9 mouse cellular contexts compared by ENCODE assay signal in the genomic region with DNA sequence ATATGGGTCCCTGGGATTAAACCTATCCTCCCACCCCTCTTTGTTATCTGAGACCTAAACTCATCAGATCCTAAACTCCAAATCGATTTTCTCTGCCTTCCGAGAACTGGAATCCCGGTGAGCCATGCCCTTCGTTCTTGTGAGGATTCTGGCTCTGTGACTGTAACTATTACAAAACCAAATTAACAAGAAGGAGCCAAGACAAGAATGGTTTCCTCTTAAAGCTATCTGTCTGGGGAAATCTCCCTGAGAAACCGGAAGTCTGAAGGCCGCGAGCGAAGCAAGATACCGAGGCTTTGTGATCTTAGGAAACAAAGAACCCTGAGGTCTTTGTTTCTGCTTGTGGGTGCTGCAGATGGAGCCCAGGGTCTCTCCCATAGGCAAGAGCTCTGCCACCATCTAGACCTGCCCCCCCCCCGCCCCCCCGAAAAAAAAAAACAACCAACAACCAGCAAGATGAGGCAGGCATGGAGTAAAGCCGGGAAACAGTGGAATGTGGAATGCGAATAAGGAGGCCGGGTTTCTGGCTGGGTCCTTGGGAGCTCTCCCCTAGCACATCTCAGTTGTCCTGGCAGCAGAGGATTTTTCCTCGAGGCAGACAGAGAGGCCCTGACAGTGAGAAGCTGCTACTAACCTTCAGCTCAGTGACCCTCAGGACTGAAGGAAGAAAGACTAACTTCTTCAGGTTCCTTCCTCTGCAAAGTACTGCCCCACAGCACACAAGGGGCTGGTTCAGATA. TPM values are rescaled to one million over a fixed set of nuclear protein-coding genes. Genes with fewer than 3 reads are reported as not detected.
A peak's percentile ranks its signal among the peaks of the same experiment; 100 is the strongest.
DNase-seq lines count a peak whose midpoint lies in the region; ATAC-seq lines count a peak whose summit lies in the region.
"Had no signal": no experiment of that assay in that cellular context is flagged by ENCODE, and none has a peak within 500 bp of the region (broad histone marks: within the 10 kb centered on the region; RNA-seq: fewer than 3 reads in every experiment).

No protein-coding gene starts in this region.

- ATAC-seq in kidney, embryonic 14.5 days (ENCODE audit: low FRiP score, low TSS enrichment) = no peak
- ATAC-seq in hindbrain, embryonic 14.5 days (ENCODE audit: low FRiP score) = no peak

- no peaks in the 10 kb centered on the region for H3K9me3 ChIP-seq in kidney, embryonic 14.5 days (ENCODE audit: control insufficient read depth, low read length)
- H3K9me3 ChIP-seq in hindbrain, embryonic 14.5 days (ENCODE audit: control insufficient read depth, low read length) = no peaks in the 10 kb centered on the region
- H3K9me3 ChIP-seq in midbrain, embryonic 10.5 days (replicated peaks) = peaks cover 5% of the 10 kb centered on the region; the same call in 1 of the 2 replicates

- H3K9ac ChIP-seq in kidney, embryonic 14.5 days (ENCODE audit: low read depth, low read length) = no peak overlapping the region
- 0 out of 2 replicates have a peak overlapping the region, but pooled peaks have one; percentile 40 for H3K9ac ChIP-seq in hindbrain, embryonic 14.5 days

- no peaks in the 10 kb centered on the region for H3K27me3 ChIP-seq in kidney, embryonic 14.5 days (ENCODE audit: control insufficient read depth, insufficient read depth, low read length)
- H3K27me3 ChIP-seq in hindbrain, embryonic 14.5 days (ENCODE audit: control insufficient read depth, insufficient read depth, low read length) = peaks cover 3% of the 10 kb centered on the region; the same call in 1 of the 2 replicates
- H3K27me3 ChIP-seq in midbrain, embryonic 10.5 days (ENCODE audit: low read depth, poor library complexity, severe bottlenecking) = no peaks in the 10 kb centered on the region

- H3K36me3 ChIP-seq in kidney, embryonic 14.5 days (ENCODE audit: control insufficient read depth, insufficient read depth, low read length) = no peaks in the 10 kb centered on the region
- no peaks in the 10 kb centered on the region for H3K36me3 ChIP-seq in hindbrain, embryonic 14.5 days (replicated peaks; ENCODE audit: control insufficient read depth, insufficient read depth)
- peaks cover 10% of the 10 kb centered on the region for H3K36me3 ChIP-seq in midbrain, embryonic 10.5 days

- WGBS in kidney, embryonic 14.5 days = 32% methylated on average over 15 of the region's 15 CpGs
- 30% methylated on average over 15 of the region's 15 CpGs for WGBS in hindbrain, embryonic 14.5 days
- WGBS in midbrain, embryonic 10.5 days = 31% methylated on average over 15 of the region's 15 CpGs

- 0 out of 2 replicates have a peak overlapping the region, but pooled peaks have one; percentile 5 for H3K4me2 ChIP-seq in kidney, embryonic 14.5 days (replicated peaks; ENCODE audit: low read depth, low read length)
- no peak overlapping the region for H3K4me2 ChIP-seq in hindbrain, embryonic 14.5 days (replicated peaks)

- DNase-seq in kidney, adult 11 months = no peak
- peak; percentile 29 for DNase-seq in adipocyte (ENCODE audit: low spot score)
- DNase-seq in hindbrain, embryonic 14.5 days (ENCODE audit: low spot score) = no peak
- DNase-seq in midbrain, embryonic 10.5 days (ENCODE audit: low spot score) = peak; percentile 37
- DNase-seq in frontal cortex, postnatal 10 days (ENCODE audit: low spot score in 2 of 2) = no peak
- DNase-seq in frontal cortex, postnatal 14 days (ENCODE audit: low spot score in 2 of 2) = no peak
- no peak for DNase-seq in spleen, postnatal 14 days (ENCODE audit: low spot score in 2 of 2)

- peak overlapping the region; percentile 39; the same call in 1 of the 2 replicates for H3K27ac ChIP-seq in kidney, embryonic 14.5 days (ENCODE audit: low read depth, low read length)
- H3K27ac ChIP-seq in hindbrain, embryonic 14.5 days = peak overlapping the region; percentile 72
- H3K27ac ChIP-seq in midbrain, embryonic 10.5 days (replicated peaks) = peak overlapping the region; percentile 87
- H3K27ac ChIP-seq: macrophage had no signal

- H3K4me3 ChIP-seq in kidney, embryonic 14.5 days (ENCODE audit: low read length) = no peak overlapping the region
- H3K4me3 ChIP-seq in hindbrain, embryonic 14.5 days (replicated peaks; ENCODE audit: low read length) = no peak overlapping the region
- 0 out of 2 replicates have a peak overlapping the region, but pooled peaks have one; percentile 18 for H3K4me3 ChIP-seq in midbrain, embryonic 10.5 days

- H3K4me1 ChIP-seq in kidney, embryonic 14.5 days (ENCODE audit: control insufficient read depth, insufficient read depth, low read length) = peaks cover 21% of the 10 kb centered on the region
- H3K4me1 ChIP-seq in hindbrain, embryonic 14.5 days (replicated peaks; ENCODE audit: control insufficient read depth, insufficient read depth, low read length) = peaks cover 53% of the 10 kb centered on the region
- H3K4me1 ChIP-seq in midbrain, embryonic 10.5 days = peaks cover 63% of the 10 kb centered on the region

RNA-seq across cellular contexts. Expression of a gene that starts 2.3 kb away (rescaled TPM):
- 17.5 and 21.4 TPM in 2 replicates for polyA plus RNA-seq in kidney, embryonic 14.5 days (2014; fragmentation: Nextera tagmentation; extraction: Ambion mirVana)
- polyA plus RNA-seq in hindbrain, embryonic 14.5 days (2014; fragmentation: Nextera tagmentation; extraction: Ambion mirVana) = 4.4 and 5.4 TPM in 2 replicates
- polyA plus RNA-seq in midbrain, embryonic 10.5 days (2016; fragmentation: Nextera tagmentation; extraction: Ambion mirVana) = 8.7 and 9.0 TPM in 2 replicates

RNA-seq across cellular contexts. Expression of a gene that starts 7.3 kb away (rescaled TPM):
- 0.29 and 0.47 TPM in 2 replicates for polyA plus RNA-seq in kidney, embryonic 14.5 days (2014; fragmentation: Nextera tagmentation; extraction: Ambion mirVana)
- polyA plus RNA-seq in hindbrain, embryonic 14.5 days (2014; fragmentation: Nextera tagmentation; extraction: Ambion mirVana) = 7.6 and 7.8 TPM in 2 replicates
- 1.3 TPM in 2 replicates for polyA plus RNA-seq in midbrain, embryonic 10.5 days (2016; fragmentation: Nextera tagmentation; extraction: Ambion mirVana)
- polyA plus RNA-seq: macrophage had no signal

RNA-seq across cellular contexts. Expression of a gene that starts 30.7 kb away (rescaled TPM):
- 0.51 and 0.74 TPM in 2 replicates for polyA plus RNA-seq in kidney, embryonic 14.5 days (2014; fragmentation: Nextera tagmentation; extraction: Ambion mirVana)
- 52.1 and 63.2 TPM in 2 replicates for polyA plus RNA-seq in hindbrain, embryonic 14.5 days (2014; fragmentation: Nextera tagmentation; extraction: Ambion mirVana)
- polyA plus RNA-seq in midbrain, embryonic 10.5 days (2016; fragmentation: Nextera tagmentation; extraction: Ambion mirVana) = 9.8 and 17.4 TPM in 2 replicates
- polyA plus RNA-seq: macrophage had no signal

RNA-seq across cellular contexts. Expression of a gene that starts 37.5 kb away (rescaled TPM):
- 103 and 115 TPM in 2 replicates for polyA plus RNA-seq in kidney, embryonic 14.5 days (2014; fragmentation: Nextera tagmentation; extraction: Ambion mirVana)
- polyA plus RNA-seq in hindbrain, embryonic 14.5 days (2014; fragmentation: Nextera tagmentation; extraction: Ambion mirVana) = 123 and 129 TPM in 2 replicates
- polyA plus RNA-seq in midbrain, embryonic 10.5 days (2016; fragmentation: Nextera tagmentation; extraction: Ambion mirVana) = 135 and 142 TPM in 2 replicates

RNA-seq across cellular contexts. Expression of a gene that starts 45.7 kb away (rescaled TPM):
- polyA plus RNA-seq in kidney, embryonic 14.5 days (2014; fragmentation: Nextera tagmentation; extraction: Ambion mirVana) = 2.5 and 5.5 TPM in 2 replicates
- polyA plus RNA-seq in hindbrain, embryonic 14.5 days (2014; fragmentation: Nextera tagmentation; extraction: Ambion mirVana) = 96.1 and 96.4 TPM in 2 replicates
- 4.1 and 11.7 TPM in 2 replicates for polyA plus RNA-seq in midbrain, embryonic 10.5 days (2016; fragmentation: Nextera tagmentation; extraction: Ambion mirVana)
- polyA plus RNA-seq: macrophage had no signal

Comparison
In these comparisons a context has a peak if more than half of its experiments do, and no peak if none do; other contexts are left out.
1. DNase-seq: peak in adipocyte (single experiment) and midbrain, embryonic 10.5 days (single experiment); none in kidney, adult 11 months (single experiment), hindbrain, embryonic 14.5 days (single experiment), frontal cortex, postnatal 10 days (0 of 2), frontal cortex, postnatal 14 days (0 of 2) and spleen, postnatal 14 days (0 of 2).
2. Peak in every context shown above with its lines, with median percentiles within 50 percentile points of each other: H3K27ac ChIP-seq.